Mouse (Mus musculus) heart, embryonic 10.5 days (tissue): ENCODE results near the gene Tsfm. TPM values are rescaled to one million over a fixed set of nuclear protein-coding genes. Genes with fewer than 3 reads are reported as not detected.

Experiments used
- DNase-seq: peaks from one replicate; pipeline ENCODE4 v3.0.0-alpha.2; 2017; ENCODE audit warnings: low spot score
- H3K27ac ChIP-seq: fragments of 300-500 bp; sonication (generic); 2 replicates; pipeline ENCODE4 v1.5.1; 2016; ENCODE audit warnings: mild to moderate bottlenecking
- H3K27me3 ChIP-seq: fragments of 300-500 bp; sonication (generic); 2 replicates; pipeline ENCODE4 v1.6.1; 2016; ENCODE audit warnings: mild to moderate bottlenecking; ENCODE audit not compliant: poor library complexity, insufficient read depth, severe bottlenecking
- H3K36me3 ChIP-seq: fragments of 300-500 bp; sonication (generic); 2 replicates; pipeline ENCODE4 v1.6.1; 2016; ENCODE audit warnings: mild to moderate bottlenecking, moderate library complexity
- H3K4me1 ChIP-seq: fragments of 300-500 bp; sonication (generic); 2 replicates; pipeline ENCODE4 v1.6.1; 2016; ENCODE audit warnings: mild to moderate bottlenecking
- H3K4me3 ChIP-seq: fragments of 300-500 bp; sonication (generic); 2 replicates; pipeline ENCODE4 v1.5.1; 2016; ENCODE audit warnings: mild to moderate bottlenecking, moderate library complexity
- H3K9me3 ChIP-seq: fragments of 300-500 bp; sonication (generic); 2 replicates; pipeline ENCODE4 v1.6.1; 2016; ENCODE audit warnings: mild to moderate bottlenecking, moderate library complexity
- WGBS: fragments of 180-500 bp; shearing (Covaris S2); methylation state at CpG from one replicate; pipeline ENCODE4 v1.1.7; 2016; 5-methylcytosine and 5-hydroxymethylcytosine counted together
- microRNA counts: library from miRNA; unstranded; fragments of <30 nt; microRNA quantifications from one replicate; lab custom pipeline; 2017
- microRNA-seq: library from miRNA; unstranded; fragments of <30 nt; microRNA quantifications from one replicate; pipeline ENCODE4, GENCODE M21; 2017
- polyA plus RNA-seq: library from polyadenylated mRNA; unstranded; fragments of >200 nt; fragmentation: Nextera tagmentation; extraction: Ambion mirVana; gene quantifications from 2 replicates; pipeline ENCODE4 v1.2.1, GENCODE M21; 2016

Gene Tsfm
- polyA plus RNA-seq, 1 experiment from 2014 or later: 114 TPM

DNA sequence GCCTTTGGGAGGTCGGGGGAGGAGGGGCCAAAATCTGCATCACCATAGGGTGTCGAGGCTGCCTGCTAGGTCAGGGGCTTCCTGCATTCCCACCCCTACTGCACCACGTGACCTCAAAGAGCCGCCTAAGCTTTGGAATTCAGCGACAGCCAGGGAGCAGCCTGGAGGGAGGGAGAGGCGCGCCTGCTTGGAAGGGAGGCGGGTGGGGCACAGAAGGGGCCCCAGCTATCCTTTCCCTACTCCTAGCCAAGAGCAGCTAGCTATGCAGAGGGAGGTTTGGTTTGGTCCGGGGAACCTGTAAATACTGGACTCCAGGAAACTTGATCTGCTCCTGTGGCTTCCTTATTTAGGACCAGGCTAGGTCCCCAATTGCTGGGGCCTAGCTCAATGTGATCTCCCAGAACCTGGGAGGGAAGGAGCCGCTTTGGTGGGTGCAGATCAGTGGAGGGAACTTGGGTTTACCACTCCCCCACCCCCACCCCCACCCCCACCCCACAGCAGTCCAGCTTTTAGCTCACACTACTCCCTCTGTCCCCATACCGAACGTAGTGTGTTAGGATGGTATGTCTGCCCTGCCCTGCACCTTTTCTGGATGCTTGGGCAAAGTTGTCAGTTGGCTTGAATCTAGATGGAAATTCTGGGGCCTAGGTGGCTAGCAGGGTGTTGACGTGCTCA is 58.5 kb downstream of the Tsfm start:
- peak overlapping the region; percentile 91 for H3K27ac ChIP-seq
- peak; percentile 97 for DNase-seq
- no peaks in the 10 kb centered on the region for H3K36me3 ChIP-seq
- 8% methylated on average over 13 of the region's 13 CpGs for WGBS
- H3K27me3 ChIP-seq: no peaks in the 10 kb centered on the region
- peak overlapping the region; percentile 46 for H3K4me3 ChIP-seq
- no peaks in the 10 kb centered on the region for H3K9me3 ChIP-seq
- peaks cover 31% of the 10 kb centered on the region for H3K4me1 ChIP-seq

DNA sequence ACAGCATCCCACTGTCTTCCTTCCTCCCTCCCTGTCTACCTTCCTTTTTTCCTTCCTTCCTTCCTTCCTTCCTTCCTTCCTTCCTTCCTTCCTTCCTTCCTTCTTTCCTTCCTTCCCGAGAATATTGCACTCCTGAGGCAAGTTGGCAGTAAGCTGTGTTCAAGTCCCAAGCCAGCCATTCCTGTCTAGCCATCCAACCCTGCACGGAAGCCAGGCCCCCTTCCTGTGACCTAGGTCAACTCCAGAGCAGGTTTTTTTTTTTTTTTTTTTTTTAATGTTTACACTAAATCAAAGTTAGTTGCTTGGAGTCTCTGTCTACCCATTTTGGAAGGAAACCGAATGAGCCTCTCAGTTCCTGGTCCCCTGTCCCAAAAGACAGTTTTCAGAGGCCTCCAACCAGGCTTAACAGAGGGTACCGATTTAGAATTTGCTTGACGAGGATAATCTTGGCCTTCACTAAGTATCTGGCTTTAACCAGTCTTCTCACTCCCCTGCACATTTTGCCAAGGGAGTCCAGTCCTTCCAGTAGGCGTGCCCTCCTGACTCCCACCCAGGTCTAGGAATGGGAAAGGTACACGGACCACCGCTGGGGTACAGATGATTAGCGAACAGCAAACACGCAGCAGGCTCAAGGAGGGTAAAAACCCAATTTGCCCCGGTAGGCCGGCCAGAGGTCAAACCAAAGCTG is 59.1 kb downstream of the Tsfm start:
- WGBS: 5% methylated on average over 12 of the region's 12 CpGs
- Histone ChIP-seq H3K4me3 (peak overlapping the region; percentile 46), H3K4me1 (peaks cover 31% of the 10 kb centered on the region)

DNA sequence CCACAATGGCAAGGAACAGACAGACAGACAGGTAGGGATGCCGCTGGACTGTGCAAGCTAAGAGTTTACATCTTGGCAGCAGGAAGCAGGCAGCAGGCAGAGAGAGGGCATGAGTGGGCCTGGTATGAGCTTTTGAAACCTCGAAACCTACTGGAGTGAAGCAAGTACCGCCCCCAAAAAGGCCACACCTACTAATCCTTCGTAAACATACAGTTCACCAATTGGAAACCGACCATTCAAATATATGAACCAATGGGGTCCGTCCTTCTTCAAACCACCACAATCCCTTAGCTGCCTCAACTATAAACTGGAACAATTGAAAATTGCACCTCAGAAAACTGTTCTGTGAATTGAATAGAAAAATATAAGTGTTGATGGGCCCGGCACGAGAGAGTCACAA is 66.8 kb downstream of the Tsfm start:
- Histone ChIP-seq H3K27me3 (0 out of 2 replicates have a peak, but pooled peaks cover 3% of the 10 kb centered on the region), H3K36me3 (no peaks in the 10 kb centered on the region), H3K27ac (no peak overlapping the region), H3K4me3 (no peak overlapping the region), H3K9me3 (no peaks in the 10 kb centered on the region), H3K4me1 (peaks cover 15% of the 10 kb centered on the region)
- DNase-seq: no peak
- WGBS: 85% methylated on average over 8 of the region's 8 CpGs

More for the DNA sequence above, 59.1 kb downstream of the Tsfm start:
- DNase-seq: no peak
- H3K27me3 ChIP-seq: no peaks in the 10 kb centered on the region
- no peaks in the 10 kb centered on the region for H3K36me3 ChIP-seq
- H3K27ac ChIP-seq: peak overlapping the region; percentile 91
- H3K9me3 ChIP-seq: no peaks in the 10 kb centered on the region

GRCm38 (mm10) chr10:126962966-126963330 is 67.7 kb downstream of the Tsfm start:
- peak overlapping the region; percentile 26; the same call in 1 of the 2 replicates for H3K27ac ChIP-seq
- 0 out of 2 replicates have a peak, but pooled peaks cover 3% of the 10 kb centered on the region for H3K27me3 ChIP-seq
- no peak overlapping the region for H3K4me3 ChIP-seq
- H3K4me1 ChIP-seq: peaks cover 16% of the 10 kb centered on the region
- H3K36me3 ChIP-seq: no peaks in the 10 kb centered on the region
- H3K9me3 ChIP-seq: no peaks in the 10 kb centered on the region
- 51% methylated on average over 6 of the region's 6 CpGs for WGBS
- DNase-seq: no peak

DNA sequence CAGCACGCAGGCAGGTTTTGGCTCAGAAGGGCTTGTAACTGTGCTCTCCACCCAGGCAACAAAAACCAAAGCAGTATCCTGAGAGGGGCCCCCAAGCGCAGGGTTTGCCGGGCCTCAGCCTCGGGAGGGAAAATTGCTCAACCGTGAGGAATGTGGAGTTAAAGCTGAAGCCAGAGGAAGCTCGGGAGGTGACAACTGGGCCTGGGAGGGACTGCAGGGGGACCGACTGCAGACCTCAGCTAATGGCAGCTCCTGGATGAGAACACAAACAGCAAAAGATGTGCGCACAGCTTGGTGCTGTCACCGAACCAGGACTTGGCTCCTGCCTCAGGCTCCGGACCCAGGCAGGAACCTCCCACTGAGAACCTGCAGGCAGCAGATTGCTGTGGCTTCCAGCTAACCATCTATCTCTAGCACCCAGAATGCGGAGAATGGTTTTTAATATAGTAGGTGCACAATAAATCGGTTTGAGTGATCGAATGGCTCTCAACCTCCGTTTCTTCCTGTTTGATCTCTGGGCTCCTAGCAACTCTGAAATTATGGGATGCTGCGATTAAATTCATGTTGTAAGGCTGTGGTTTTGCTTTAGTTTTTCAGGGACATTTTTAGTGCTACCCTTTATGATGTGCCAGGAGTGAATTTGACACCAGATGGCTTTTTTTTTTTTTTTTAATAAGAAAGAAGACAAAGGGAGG is 68.2 kb downstream of the Tsfm start:
- Histone ChIP-seq H3K9me3 (no peaks in the 10 kb centered on the region), H3K27ac (peak overlapping the region; percentile 81), H3K36me3 (no peaks in the 10 kb centered on the region), H3K4me3 (peak overlapping the region; percentile 22; the same call in 1 of the 2 replicates), H3K4me1 (peaks cover 21% of the 10 kb centered on the region), H3K27me3 (0 out of 2 replicates have a peak, but pooled peaks cover 3% of the 10 kb centered on the region)
- peak; percentile 86 for DNase-seq
- WGBS: 26% methylated on average over 15 of the region's 15 CpGs

DNA sequence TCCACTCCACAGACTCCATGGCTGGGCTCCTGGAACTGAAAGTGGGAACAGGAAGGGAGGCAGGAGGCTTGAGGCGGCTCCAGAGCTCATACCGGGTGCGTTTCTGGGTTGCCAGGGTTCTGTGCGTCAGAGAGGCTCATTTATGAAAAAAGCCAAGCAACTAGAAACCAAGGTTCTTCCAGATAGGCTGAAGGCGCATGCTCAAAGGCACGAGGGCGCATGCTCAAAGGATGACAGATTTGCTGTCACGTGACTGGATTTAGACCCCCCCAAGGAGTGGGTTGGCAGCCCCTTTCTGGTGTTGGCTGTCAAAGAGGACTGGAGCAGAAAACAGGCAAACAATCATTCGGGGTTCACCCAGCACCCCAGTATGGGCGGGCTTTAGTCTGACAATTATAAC is 68.9 kb downstream of the Tsfm start:
- no peak overlapping the region for H3K4me3 ChIP-seq
- H3K9me3 ChIP-seq: no peaks in the 10 kb centered on the region
- WGBS: 74% methylated on average over 10 of the region's 10 CpGs
- H3K27me3 ChIP-seq: 0 out of 2 replicates have a peak, but pooled peaks cover 3% of the 10 kb centered on the region
- H3K36me3 ChIP-seq: no peaks in the 10 kb centered on the region
- H3K4me1 ChIP-seq: peaks cover 28% of the 10 kb centered on the region
- no peak for DNase-seq
- H3K27ac ChIP-seq: peak overlapping the region; percentile 81

MicroRNAs within 50 kb of the gene (microRNA counts, 519-probe panel; counts per million panel counts)
- microRNA mmu-miR-26a (lab: Ali Mortazavi, UCI): not detected
- not detected for microRNA mmu-miR-546 (lab: Ali Mortazavi, UCI)

Small RNA genes lying within 50 kb of the gene (microRNA-seq; reads per million reads assigned to microRNA genes)
- gene Mir26a-2: 30.8 reads per million, percentile 38 among the genes with 10 or more reads in this experiment
- gene Mir546: not detected

Other genes starting within 250 kb of the Tsfm start
- 10.8 and 15.4 TPM in 2 replicates for gene Atp23, start 129.5 kb downstream of the Tsfm start, polyA plus RNA-seq
- 37.8 and 46.2 TPM in 2 replicates for gene Ctdsp2, start 52.1 kb downstream of the Tsfm start, polyA plus RNA-seq
- gene Avil, start 30.1 kb downstream of the Tsfm start, polyA plus RNA-seq: 0.07 TPM in 1 of 2 replicates, not detected in the other
- gene Mettl1, start 10.6 kb upstream of the Tsfm start, polyA plus RNA-seq: 46.4 and 54.8 TPM in 2 replicates
- gene Eef1akmt3, start 10.7 kb upstream of the Tsfm start, polyA plus RNA-seq: 0.18 and 0.23 TPM in 2 replicates
- 0.09 TPM in 1 of 2 replicates, not detected in the other for gene Cyp27b1, start 17.4 kb upstream of the Tsfm start, polyA plus RNA-seq
- gene March9, start 29.3 kb upstream of the Tsfm start, polyA plus RNA-seq: 0.15 and 0.24 TPM in 2 replicates
- gene Cdk4, start 32.7 kb upstream of the Tsfm start, polyA plus RNA-seq: 1,495 and 2,024 TPM in 2 replicates
- 138 and 154 TPM in 2 replicates for gene Tspan31, start 39.4 kb upstream of the Tsfm start, polyA plus RNA-seq
- 0.50 TPM in 1 of 2 replicates, not detected in the other for gene Agap2, start 44.4 kb upstream of the Tsfm start, polyA plus RNA-seq
- gene Os9, start 90.3 kb upstream of the Tsfm start, polyA plus RNA-seq: 44.4 and 48.8 TPM in 2 replicates
- gene B4galnt1, start 134.4 kb upstream of the Tsfm start, polyA plus RNA-seq: 1.5 and 3.6 TPM in 2 replicates
- gene Slc26a10, start 149.8 kb upstream of the Tsfm start, polyA plus RNA-seq: 9.2 and 12.9 TPM in 2 replicates
- gene Arhgef25, start 159.2 kb upstream of the Tsfm start, polyA plus RNA-seq: 21.4 and 28.8 TPM in 2 replicates
- gene Dtx3, start 164.9 kb upstream of the Tsfm start, polyA plus RNA-seq: 78.4 and 91.4 TPM in 2 replicates
- 27.9 and 29.3 TPM in 2 replicates for gene Pip4k2c, start 180.7 kb upstream of the Tsfm start, polyA plus RNA-seq
- 0.41 and 1.4 TPM in 2 replicates for gene Kif5a, start 232.5 kb upstream of the Tsfm start, polyA plus RNA-seq
- gene Dctn2, start 235.5 kb upstream of the Tsfm start, polyA plus RNA-seq: 155 and 167 TPM in 2 replicates